Mouse (Mus musculus) midbrain, embryonic 11.5 days (tissue): ENCODE data around the gene Stam2. TPM values are rescaled to one million over a fixed set of nuclear protein-coding genes. Genes with fewer than 3 reads are reported as not detected.

ENCODE experiments used
- ATAC-seq: fragments of 200-750 bp; cut with Nextera tagmentation; 2 replicates; pipeline ENCODE4 v1.8.0; 2017; ENCODE audit warnings: moderate TSS enrichment, moderate library complexity; ENCODE audit not compliant: low FRiP score
- DNase-seq: peaks from one replicate; pipeline ENCODE4 v3.0.0; 2015; ENCODE audit warnings: low spot score; ENCODE audit errors: missing footprints
- H3K27ac ChIP-seq: fragments of 300-500 bp; sonication (generic); 2 replicates; pipeline ENCODE4 v1.5.1; 2014; ENCODE audit warnings: low read depth, low read length
- H3K27me3 ChIP-seq: fragments of 300-500 bp; sonication (generic); 2 replicates; pipeline ENCODE4 v1.6.1; 2014; ENCODE audit warnings: mild to moderate bottlenecking, low read length, moderate library complexity, mixed read lengths; ENCODE audit not compliant: control insufficient read depth, insufficient read depth
- H3K36me3 ChIP-seq: fragments of 300-500 bp; sonication (generic); 2 replicates; pipeline ENCODE4 v1.6.1; 2014; ENCODE audit warnings: mild to moderate bottlenecking, low read length, moderate library complexity, mixed read lengths; ENCODE audit not compliant: control insufficient read depth, insufficient read depth
- H3K4me1 ChIP-seq: fragments of 300-500 bp; sonication (generic); 2 replicates; pipeline ENCODE4 v1.6.1; 2014; ENCODE audit warnings: low read length; ENCODE audit not compliant: control insufficient read depth, insufficient read depth
- H3K4me2 ChIP-seq: fragments of 300-500 bp; sonication (generic); 2 replicates; pipeline ENCODE4 v1.6.1; 2014; ENCODE audit warnings: mild to moderate bottlenecking, moderate library complexity
- H3K4me3 ChIP-seq: fragments of 300-500 bp; sonication (generic); 2 replicates; pipeline ENCODE4 v1.5.1; 2014; ENCODE audit warnings: low read depth, low read length
- H3K9ac ChIP-seq: fragments of 300-500 bp; sonication (generic); 2 replicates; pipeline ENCODE4 v1.6.1; 2014; ENCODE audit warnings: low read length
- H3K9me3 ChIP-seq: fragments of 300-500 bp; sonication (generic); 2 replicates; pipeline ENCODE4 v1.6.1; 2016; ENCODE audit warnings: low read length; ENCODE audit not compliant: control insufficient read depth
- WGBS: fragments of 180-500 bp; shearing (Covaris S2); extraction: QIAGEN DNeasy Blood & Tissue Kit; methylation state at CpG from one replicate; pipeline ENCODE4 v1.1.7; 2014; 5-methylcytosine and 5-hydroxymethylcytosine counted together
- polyA plus RNA-seq: library from polyadenylated mRNA; unstranded; fragments of >200 nt; fragmentation: Nextera tagmentation; extraction: Ambion mirVana; gene quantifications from 2 replicates; pipeline ENCODE4 v1.2.1, GENCODE M21; 2014

Gene Stam2
- polyA plus RNA-seq, 1 experiment from 2014 or later = 44.4 TPM

GRCm38 (mm10) chr2:52709417-52709816, 32.7 kb downstream of the Stam2 start:
- H3K27ac ChIP-seq = no peak overlapping the region
- peaks cover under 1% of the 10 kb centered on the region for H3K36me3 ChIP-seq
- H3K4me2 ChIP-seq = no peak overlapping the region
- no peak overlapping the region for H3K9ac ChIP-seq
- H3K9me3 ChIP-seq = no peaks in the 10 kb centered on the region
- DNase-seq (peak; percentile 54), ATAC-seq (no peak)
- no peaks in the 10 kb centered on the region for H3K27me3 ChIP-seq
- H3K4me3 ChIP-seq = no peak overlapping the region
- WGBS = 94% methylated on average over 5 of the region's 5 CpGs
- H3K4me1 ChIP-seq = no peaks in the 10 kb centered on the region

GRCm38 (mm10) chr2:52701368-52702036, 40.6 kb downstream of the Stam2 start:
- no peaks in the 10 kb centered on the region for H3K4me1 ChIP-seq
- H3K9ac ChIP-seq = no peak overlapping the region
- no peaks in the 10 kb centered on the region for H3K27me3 ChIP-seq
- WGBS = 91% methylated on average over 11 of the region's 11 CpGs
- no peak overlapping the region for H3K4me3 ChIP-seq
- H3K27ac ChIP-seq = no peak overlapping the region
- 0 out of 2 replicates have a peak, but pooled peaks cover 3% of the 10 kb centered on the region for H3K36me3 ChIP-seq
- no peak overlapping the region for H3K4me2 ChIP-seq
- DNase-seq (peak; percentile 65), ATAC-seq (no peak)
- no peaks in the 10 kb centered on the region for H3K9me3 ChIP-seq

- H3K27ac ChIP-seq = no peak overlapping the region
- WGBS = 64% methylated on average over 5 of the region's 5 CpGs
- no peak for ATAC-seq
Measured at GRCm38 (mm10) chr2:52700352-52700751, 41.7 kb downstream of the Stam2 start.

GRCm38 (mm10) chr2:52694604-52695003, 47.5 kb downstream of the Stam2 start:
- H3K9me3 ChIP-seq = no peaks in the 10 kb centered on the region
- H3K9ac ChIP-seq = no peak overlapping the region
- DNase-seq = no peak
- no peak overlapping the region for H3K4me2 ChIP-seq
- H3K36me3 ChIP-seq = peaks cover 2% of the 10 kb centered on the region; the same call in 1 of the 2 replicates
- no peak for ATAC-seq
- no peak overlapping the region for H3K4me3 ChIP-seq
- no peaks in the 10 kb centered on the region for H3K4me1 ChIP-seq
- H3K27ac ChIP-seq = no peak overlapping the region
- H3K27me3 ChIP-seq = no peaks in the 10 kb centered on the region
- 90% methylated on average over 6 of the region's 6 CpGs for whole genome bisulfite sequencing

More at GRCm38 (mm10) chr2:52700352-52700751, 41.7 kb downstream of the Stam2 start:
- Histone ChIP-seq H3K4me1 (no peaks in the 10 kb centered on the region), H3K9ac (no peak overlapping the region), H3K27me3 (no peaks in the 10 kb centered on the region), H3K36me3 (0 out of 2 replicates have a peak, but pooled peaks cover 3% of the 10 kb centered on the region), H3K4me2 (no peak overlapping the region), H3K9me3 (no peaks in the 10 kb centered on the region), H3K4me3 (no peak overlapping the region)
- DNase-seq = no peak

- Histone ChIP-seq H3K27ac (no peak overlapping the region), H3K27me3 (no peaks in the 10 kb centered on the region), H3K4me2 (no peak overlapping the region), H3K4me1 (no peaks in the 10 kb centered on the region), H3K36me3 (peaks cover 2% of the 10 kb centered on the region; the same call in 1 of the 2 replicates), H3K9ac (no peak overlapping the region), H3K4me3 (no peak overlapping the region), H3K9me3 (no peaks in the 10 kb centered on the region)
- WGBS = 65% methylated on average over 4 of the region's 4 CpGs
- no peak for ATAC-seq
- DNase-seq = peak; percentile 66
Measured at GRCm38 (mm10) chr2:52691745-52692144, 50.3 kb downstream of the Stam2 start.

- H3K9me3 ChIP-seq = no peaks in the 10 kb centered on the region
- DNase-seq = no peak
- WGBS = 84% methylated on average over 6 of the region's 6 CpGs
- no peaks in the 10 kb centered on the region for H3K27me3 ChIP-seq
- H3K4me2 ChIP-seq = no peak overlapping the region
- no peak overlapping the region for H3K9ac ChIP-seq
- H3K36me3 ChIP-seq = no peaks in the 10 kb centered on the region
- H3K4me1 ChIP-seq = no peaks in the 10 kb centered on the region
- H3K27ac ChIP-seq = no peak overlapping the region
- ATAC-seq = no peak
- H3K4me3 ChIP-seq = no peak overlapping the region
Measured at GRCm38 (mm10) chr2:52686601-52687000, 55.5 kb downstream of the Stam2 start.

- no peaks in the 10 kb centered on the region for H3K36me3 ChIP-seq
- ATAC-seq (no peak), DNase-seq (peak; percentile 81)
- no peak overlapping the region for H3K9ac ChIP-seq
- H3K27ac ChIP-seq = no peak overlapping the region
- H3K4me2 ChIP-seq = no peak overlapping the region
- 74% methylated on average over 4 of the region's 4 CpGs for WGBS
- peaks cover 3% of the 10 kb centered on the region; the same call in 1 of the 2 replicates for H3K4me1 ChIP-seq
- H3K9me3 ChIP-seq = no peaks in the 10 kb centered on the region
- H3K27me3 ChIP-seq = peaks cover 15% of the 10 kb centered on the region
- no peak overlapping the region for H3K4me3 ChIP-seq
Measured at GRCm38 (mm10) chr2:52677589-52677988, 64.5 kb downstream of the Stam2 start.

GRCm38 (mm10) chr2:52676913-52677303, 65.2 kb downstream of the Stam2 start:
- Histone ChIP-seq H3K27me3 (peaks cover 15% of the 10 kb centered on the region), H3K27ac (no peak overlapping the region), H3K36me3 (no peaks in the 10 kb centered on the region), H3K9me3 (no peaks in the 10 kb centered on the region), H3K9ac (no peak overlapping the region), H3K4me1 (peaks cover 3% of the 10 kb centered on the region; the same call in 1 of the 2 replicates), H3K4me2 (peak overlapping the region; percentile 95; the same call in 1 of the 2 replicates), H3K4me3 (no peak overlapping the region; the same call in 1 of the 2 replicates)
- peak; percentile 85 for DNase-seq
- WGBS = 16% methylated on average over 6 of the region's 6 CpGs
- no peak for ATAC-seq

- H3K9me3 ChIP-seq = no peaks in the 10 kb centered on the region
- under 1% methylated on average over 53 of the region's 77 CpGs for WGBS
- DNase-seq (peak; percentile 96), ATAC-seq (peak; percentile 93)
- H3K27ac ChIP-seq = no peak within 1 kb of the TSS
- H3K4me3 ChIP-seq = peak within 1 kb of the TSS; percentile 71
- H3K4me1 ChIP-seq = peaks cover 3% of the 10 kb centered on the region; the same call in 1 of the 2 replicates
- H3K4me2 ChIP-seq = peak within 1 kb of the TSS; percentile 95
- H3K36me3 ChIP-seq = no peaks in the 10 kb centered on the region
- H3K27me3 ChIP-seq = peaks cover 15% of the 10 kb centered on the region
- peak within 1 kb of the TSS; percentile 76 for H3K9ac ChIP-seq
Measured at GRCm38 (mm10) chr2:52676023-52676912, 65.8 kb downstream of the Stam2 start, which contains the start of gene Cacnb4. Cacnb4 (minus strand) TSS chr2:52676831.
